Mouse (Mus musculus) spleen, adult 2 months (tissue): ENCODE data around the gene Arhgap23.

Source experiments
- CTCF ChIP-seq: fragments of 200-500 bp; IDR thresholded peaks from 2 replicates; pipeline ENCODE4 v1.5.1; 2011; ENCODE audit warnings: mild to moderate bottlenecking, inconsistent platforms; ENCODE audit not compliant: insufficient read depth, insufficient read length, insufficient replicate concordance; ENCODE audit errors: extremely low read depth
- POLR2A ChIP-seq: fragments of 200-500 bp; IDR thresholded peaks from 2 replicates; pipeline ENCODE4 v1.6.1; 2011; ENCODE audit warnings: low read depth, low read length, inconsistent platforms

DNA sequence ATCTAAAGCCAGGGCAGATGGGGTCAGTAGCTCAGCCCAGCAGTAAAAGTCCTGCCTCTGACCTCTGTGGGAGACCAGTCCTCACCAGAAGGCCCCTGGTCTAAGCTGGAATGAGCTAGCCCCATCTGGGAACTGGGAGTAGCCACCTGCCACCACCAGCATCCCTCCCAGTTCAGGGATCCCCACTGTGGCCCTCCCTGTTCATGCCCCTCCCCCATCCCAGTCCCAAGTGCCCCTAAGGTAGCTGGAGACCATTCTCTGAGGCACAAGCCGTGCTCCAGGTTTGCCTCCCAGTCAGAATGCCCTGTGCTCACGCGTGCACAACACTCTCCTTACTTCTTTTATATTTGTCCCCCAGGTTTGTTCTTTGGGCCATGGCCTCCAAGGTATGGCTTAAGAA, 97.7 kb downstream of the Arhgap23 start:
- TF ChIP-seq POLR2A, result no peak
- TF ChIP-seq CTCF, result no peak
